Mouse (Mus musculus) kidney, adult 2 months (tissue): ENCODE measurements at regions not wholly inside any gene's neighbourhood (a gene's known extent, or its start where the extent isn't known, plus 50 kb on each side); places are given as distances from the start of the nearest gene placed in this dataset.
A peak's percentile ranks its signal among the peaks of the same experiment; 100 is the strongest.

ENCODE experiments used
- DNase-seq: peaks from one replicate; pipeline ENCODE4 v3.0.0; 2021
- H3K27ac ChIP-seq: fragments of 200-500 bp; 2 replicates; pipeline ENCODE4 v1.5.1; 2012; ENCODE audit warnings: low read depth, low read length, control low read depth, inconsistent platforms; ENCODE audit not compliant: insufficient read depth
- H3K27me3 ChIP-seq: fragments of 200-500 bp; replicated peaks from 2 replicates; pipeline ENCODE4 v1.6.1; 2012; ENCODE audit warnings: mild to moderate bottlenecking, moderate library complexity, low read length, inconsistent platforms; ENCODE audit not compliant: control insufficient read depth, insufficient read depth
- H3K36me3 ChIP-seq: fragments of 200-500 bp; 2 replicates; pipeline ENCODE4 v1.6.1; 2012; ENCODE audit warnings: mild to moderate bottlenecking, moderate library complexity, low read length, inconsistent platforms; ENCODE audit not compliant: control insufficient read depth, insufficient read depth
- H3K4me1 ChIP-seq: fragments of 200-500 bp; 2 replicates; pipeline ENCODE4 v1.6.1; 2011; ENCODE audit warnings: low read length; ENCODE audit not compliant: control insufficient read depth, insufficient read depth
- H3K4me3 ChIP-seq: fragments of 200-500 bp; 2 replicates; pipeline ENCODE4 v1.5.1; 2011; ENCODE audit warnings: mild to moderate bottlenecking, low read depth, low read length, control low read depth; ENCODE audit not compliant: insufficient read depth
- CTCF ChIP-seq: fragments of 200-500 bp; conservative IDR thresholded peaks from 2 replicates; pipeline ENCODE4 v1.5.1; 2011; ENCODE audit warnings: low read depth, mild to moderate bottlenecking, control low read depth, low read length, moderate library complexity, mixed read lengths; ENCODE audit not compliant: insufficient read depth, insufficient read length
- POLR2A ChIP-seq: fragments of 200-500 bp; IDR thresholded peaks from one replicate; pipeline ENCODE4 v1.6.1; 2011; ENCODE audit warnings: low read depth, low read length, control low read depth
- WGBS: fragments of 180-500 bp; shearing (Covaris S2); methylation state at CpG from one replicate; pipeline ENCODE4 v1.1.7; 2018; 5-methylcytosine and 5-hydroxymethylcytosine counted together

- no peaks in the 10 kb centered on the region for H3K4me1 ChIP-seq
- no peak overlapping the region for H3K4me3 ChIP-seq
- no peak for DNase-seq
- H3K27me3 ChIP-seq: no peaks in the 10 kb centered on the region
- H3K27ac ChIP-seq: no peak overlapping the region
- no peaks in the 10 kb centered on the region for H3K36me3 ChIP-seq
- TF ChIP-seq CTCF (no peak), POLR2A (no peak)
- WGBS: 87% methylated on average over 4 of the region's 4 CpGs
Measured at GRCm38 (mm10) chr2:101263934-101264333, 360.6 kb upstream of the Rag2 start.

GRCm38 (mm10) chr2:101266685-101267374 lies 357.7 kb upstream of the Rag2 start:
- WGBS: 66% methylated on average over 2 of the region's 2 CpGs

GRCm38 (mm10) chr2:101274045-101274664 lies 350.4 kb upstream of the Rag2 start:
- Histone ChIP-seq H3K4me1 (no peaks in the 10 kb centered on the region), H3K36me3 (no peaks in the 10 kb centered on the region), H3K27ac (no peak overlapping the region), H3K4me3 (no peak overlapping the region), H3K27me3 (no peaks in the 10 kb centered on the region)
- TF ChIP-seq POLR2A: no peak
- TF ChIP-seq CTCF: no peak
- WGBS: 69% methylated on average over 3 of the region's 3 CpGs
- no peak for DNase-seq

More at GRCm38 (mm10) chr2:101266685-101267374, 357.7 kb upstream of the Rag2 start:
- Histone ChIP-seq H3K27ac (no peak overlapping the region), H3K27me3 (no peaks in the 10 kb centered on the region), H3K4me3 (no peak overlapping the region), H3K4me1 (no peaks in the 10 kb centered on the region), H3K36me3 (no peaks in the 10 kb centered on the region)
- TF ChIP-seq POLR2A (no peak), CTCF (no peak)
- DNase-seq: no peak

- TF ChIP-seq CTCF (no peak), POLR2A (no peak)
- DNase-seq: no peak
- H3K27ac ChIP-seq: no peak overlapping the region
- H3K36me3 ChIP-seq: no peaks in the 10 kb centered on the region
- H3K4me1 ChIP-seq: no peaks in the 10 kb centered on the region
- H3K4me3 ChIP-seq: no peak overlapping the region
- H3K27me3 ChIP-seq: no peaks in the 10 kb centered on the region
Measured at GRCm38 (mm10) chr2:101284886-101285285, 339.6 kb upstream of the Rag2 start.

GRCm38 (mm10) chr2:101288119-101288518 lies 336.4 kb upstream of the Rag2 start:
- WGBS: 89% methylated on average over 1 of the region's 1 CpGs
- Histone ChIP-seq H3K4me3 (no peak overlapping the region), H3K27ac (no peak overlapping the region), H3K4me1 (no peaks in the 10 kb centered on the region), H3K36me3 (no peaks in the 10 kb centered on the region), H3K27me3 (no peaks in the 10 kb centered on the region)
- TF ChIP-seq CTCF (no peak), POLR2A (no peak)
- no peak for DNase-seq

- H3K4me1 ChIP-seq: no peaks in the 10 kb centered on the region
- H3K27ac ChIP-seq: no peak overlapping the region
- TF ChIP-seq POLR2A (no peak), CTCF (peak; percentile 31; the same call in 1 of the 2 replicates)
- no peaks in the 10 kb centered on the region for H3K36me3 ChIP-seq
- DNase-seq: no peak
- no peak overlapping the region for H3K4me3 ChIP-seq
- 49% methylated on average over 2 of the region's 2 CpGs for WGBS
- H3K27me3 ChIP-seq: no peaks in the 10 kb centered on the region
Measured at GRCm38 (mm10) chr2:101289168-101289567, 335.4 kb upstream of the Rag2 start.

GRCm38 (mm10) chr2:101290738-101291137 lies 333.8 kb upstream of the Rag2 start:
- TF ChIP-seq POLR2A: no peak
- no peak for TF ChIP-seq CTCF

More at GRCm38 (mm10) chr2:101290738-101291137, 333.8 kb upstream of the Rag2 start:
- no peaks in the 10 kb centered on the region for H3K4me1 ChIP-seq
- no peaks in the 10 kb centered on the region for H3K36me3 ChIP-seq
- WGBS: 90% methylated on average over 4 of the region's 4 CpGs
- no peak overlapping the region for H3K27ac ChIP-seq
- no peak for DNase-seq
- H3K27me3 ChIP-seq: no peaks in the 10 kb centered on the region
- H3K4me3 ChIP-seq: no peak overlapping the region
